Mouse (Mus musculus) intestine, embryonic 15.5 days (tissue): ENCODE results near the gene H2-Ke6. TPM values are rescaled to one million over a fixed set of nuclear protein-coding genes. Genes with fewer than 3 reads are reported as not detected.

ENCODE experiments used
- ATAC-seq: fragments of 200-750 bp; cut with Nextera tagmentation; 2 replicates; pipeline ENCODE4 v1.8.0; 2017; ENCODE audit warnings: moderate TSS enrichment, moderate library complexity
- H3K27ac ChIP-seq: fragments of 300-500 bp; sonication (generic); 2 replicates; pipeline ENCODE4 v1.5.1; 2015; ENCODE audit warnings: mild to moderate bottlenecking, inconsistent platforms
- H3K27me3 ChIP-seq: fragments of 300-500 bp; sonication (generic); replicated peaks from 2 replicates; pipeline ENCODE4 v1.6.1; 2015; ENCODE audit warnings: inconsistent platforms
- H3K36me3 ChIP-seq: fragments of 300-500 bp; sonication (generic); 2 replicates; pipeline ENCODE4 v1.6.1; 2015; ENCODE audit warnings: inconsistent platforms
- H3K4me1 ChIP-seq: fragments of 300-500 bp; sonication (generic); replicated peaks from 2 replicates; pipeline ENCODE4 v1.6.1; 2015; ENCODE audit warnings: inconsistent platforms
- H3K4me2 ChIP-seq: fragments of 300-500 bp; sonication (generic); replicated peaks from 2 replicates; pipeline ENCODE4 v1.6.1; 2015; ENCODE audit warnings: mild to moderate bottlenecking, inconsistent platforms
- H3K4me3 ChIP-seq: fragments of 300-500 bp; sonication (generic); replicated peaks from 2 replicates; pipeline ENCODE4 v1.5.1; 2015; ENCODE audit warnings: inconsistent platforms
- H3K9ac ChIP-seq: fragments of 300-500 bp; sonication (generic); 2 replicates; pipeline ENCODE4 v1.6.1; 2015; ENCODE audit warnings: inconsistent platforms
- H3K9me3 ChIP-seq: fragments of 300-500 bp; sonication (generic); 2 replicates; pipeline ENCODE4 v1.6.1; 2016; ENCODE audit warnings: inconsistent platforms
- WGBS: fragments of 180-500 bp; shearing (Covaris S2); methylation state at CpG from one replicate; pipeline ENCODE4 v1.1.7; 2015; 5-methylcytosine and 5-hydroxymethylcytosine counted together
- polyA plus RNA-seq: library from polyadenylated mRNA; unstranded; fragments of >200 nt; fragmentation: Nextera tagmentation; extraction: Ambion mirVana; gene quantifications from 2 replicates; pipeline ENCODE4 v1.2.1, GENCODE M21; 2015

The H2-Ke6 gene
- polyA plus RNA-seq, 1 experiment from 2014 or later = 51.5 TPM

DNA sequence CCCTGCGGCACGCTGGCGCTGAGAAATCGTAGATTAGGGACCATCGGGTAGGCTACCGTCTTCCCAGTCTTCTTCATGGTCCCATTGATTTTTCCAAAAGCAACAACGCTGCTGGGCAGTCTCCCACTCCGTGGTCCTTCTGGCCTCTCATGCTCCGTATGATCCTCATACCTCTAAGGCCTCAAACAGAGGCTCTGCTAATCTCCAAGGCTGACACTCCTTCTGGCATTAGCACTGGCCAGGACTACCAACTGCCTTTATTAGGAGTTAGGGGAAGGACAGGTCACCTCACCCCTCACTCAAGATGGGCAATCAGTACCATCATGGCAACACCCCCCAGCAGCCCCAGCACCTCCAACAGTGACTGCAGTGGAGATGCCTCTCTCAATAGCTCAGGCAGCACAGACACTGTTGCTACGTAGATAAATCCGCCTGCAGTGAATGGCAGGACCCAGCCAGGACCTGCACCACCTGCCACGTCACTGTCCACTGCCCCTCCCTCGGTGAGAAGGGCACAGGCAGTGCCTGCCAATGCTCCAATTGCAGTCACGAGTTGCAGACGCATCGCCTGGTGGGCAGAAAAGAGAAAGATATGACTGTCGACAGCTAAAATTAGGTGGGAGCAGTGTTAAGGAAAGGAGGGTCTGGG lies 765 bp upstream of the H2-Ke6 start:
- peak overlapping the region; percentile 94 for H3K4me2 ChIP-seq
- peaks cover 68% of the 10 kb centered on the region for H3K4me1 ChIP-seq
- 71% methylated on average over 17 of the region's 17 CpGs for WGBS
- H3K4me3 ChIP-seq = peak overlapping the region; percentile 57; the same call in 1 of the 2 replicates
- ATAC-seq = no peak
- H3K9ac ChIP-seq = no peak overlapping the region
- H3K9me3 ChIP-seq = no peaks in the 10 kb centered on the region
- H3K27me3 ChIP-seq = no peaks in the 10 kb centered on the region
- H3K27ac ChIP-seq = 0 out of 2 replicates have a peak overlapping the region, but pooled peaks have one; percentile 24
- H3K36me3 ChIP-seq = 0 out of 2 replicates have a peak, but pooled peaks cover 6% of the 10 kb centered on the region

DNA sequence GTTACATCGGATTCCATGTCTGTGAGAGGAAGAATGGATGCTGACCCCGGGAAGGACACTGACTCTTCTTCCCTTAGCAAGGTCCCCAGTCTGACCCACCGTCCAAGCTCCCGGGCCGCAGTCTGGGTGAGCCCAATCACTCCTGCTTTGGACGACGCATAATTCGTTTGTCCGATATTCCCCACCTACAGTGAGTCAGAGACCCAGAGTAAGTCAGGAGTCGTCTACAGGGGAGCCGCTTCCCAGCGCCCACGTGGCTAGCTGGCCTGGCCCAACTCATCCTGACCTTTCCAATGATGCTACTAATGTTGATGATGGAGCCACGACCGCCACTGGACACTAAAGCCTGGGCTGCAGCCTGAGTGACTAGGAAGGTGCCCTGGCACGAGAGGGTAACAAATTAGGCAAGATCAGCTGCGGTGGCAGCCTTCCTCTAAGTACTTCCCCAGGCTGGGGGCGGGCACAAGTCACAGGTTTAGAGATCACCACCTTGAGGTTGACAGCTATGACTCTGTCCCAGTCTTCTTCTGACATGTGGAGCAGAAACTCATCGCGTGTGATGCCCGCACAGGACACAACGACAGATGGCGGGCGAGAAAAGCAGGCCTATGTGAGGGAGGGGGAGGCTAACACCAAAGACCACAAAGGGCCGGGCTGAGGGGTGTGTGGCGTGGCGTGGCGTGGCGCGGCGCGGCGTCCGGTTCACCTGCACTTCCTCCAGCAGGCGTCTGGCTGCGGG lies 774 bp downstream of the H2-Ke6 start:
- Histone ChIP-seq H3K4me2 (peak overlapping the region; percentile 94), H3K9me3 (no peaks in the 10 kb centered on the region), H3K4me3 (peak overlapping the region; percentile 57), H3K27me3 (no peaks in the 10 kb centered on the region), H3K4me1 (peaks cover 57% of the 10 kb centered on the region), H3K36me3 (0 out of 2 replicates have a peak, but pooled peaks cover 9% of the 10 kb centered on the region), H3K27ac (peak overlapping the region; percentile 79), H3K9ac (peak overlapping the region; percentile 67)
- WGBS = 11% methylated on average over 36 of the region's 36 CpGs
- ATAC-seq = no peak

DNA sequence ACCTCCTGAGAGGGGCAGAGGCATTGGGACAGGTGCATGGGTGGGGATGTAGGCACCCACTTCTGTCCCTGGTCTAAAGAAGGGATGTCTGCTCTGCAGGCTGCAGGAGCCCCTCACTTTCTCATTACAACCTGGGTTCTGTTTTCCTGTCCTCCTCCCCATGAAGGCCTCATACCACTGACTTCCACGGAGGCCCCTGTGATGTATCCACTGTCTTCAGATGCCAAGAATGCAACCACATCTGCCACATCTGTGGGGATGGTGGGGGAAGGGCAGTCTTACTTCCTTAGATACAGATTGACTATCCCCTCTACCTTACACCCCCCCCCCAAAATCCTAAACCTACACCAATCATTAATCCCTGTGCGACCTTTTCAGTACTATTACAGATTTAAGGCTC lies 1.6 kb downstream of the H2-Ke6 start:
- Histone ChIP-seq H3K4me2 (peak overlapping the region; percentile 94), H3K4me3 (no peak overlapping the region; the same call in 1 of the 2 replicates), H3K4me1 (peaks cover 57% of the 10 kb centered on the region), H3K27ac (no peak overlapping the region), H3K27me3 (no peaks in the 10 kb centered on the region), H3K9me3 (no peaks in the 10 kb centered on the region), H3K9ac (no peak overlapping the region), H3K36me3 (peaks cover 15% of the 10 kb centered on the region)
- WGBS = 33% methylated on average over 2 of the region's 2 CpGs
- ATAC-seq = no peak

DNA sequence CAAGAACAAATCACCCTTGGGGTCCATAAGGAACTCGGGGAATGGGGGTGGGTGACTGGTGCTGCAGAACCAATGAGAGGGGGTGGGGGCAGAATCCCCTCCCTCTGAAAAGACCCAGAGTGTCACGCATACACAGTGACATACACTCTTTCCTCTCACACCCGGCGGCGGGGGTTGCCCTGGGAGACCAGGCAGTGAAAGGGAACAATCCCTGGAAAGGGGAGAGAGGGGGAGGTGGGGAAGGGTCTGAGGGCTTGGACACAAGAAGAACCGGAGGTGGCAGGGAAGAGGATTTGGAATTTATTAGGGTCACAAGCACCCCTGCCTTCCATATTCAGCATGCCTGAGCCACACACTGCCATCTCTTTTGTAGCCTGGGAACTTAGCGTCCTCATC lies 2.1 kb downstream of the H2-Ke6 start:
- WGBS = 23% methylated on average over 7 of the region's 7 CpGs
- peak overlapping the region; percentile 94 for H3K4me2 ChIP-seq
- no peaks in the 10 kb centered on the region for H3K27me3 ChIP-seq
- H3K27ac ChIP-seq = no peak overlapping the region
- H3K36me3 ChIP-seq = peaks cover 19% of the 10 kb centered on the region
- H3K9me3 ChIP-seq = no peaks in the 10 kb centered on the region
- peaks cover 57% of the 10 kb centered on the region for H3K4me1 ChIP-seq
- peak overlapping the region; percentile 79 for H3K4me3 ChIP-seq
- no peak for ATAC-seq
- peak overlapping the region; percentile 73; the same call in 1 of the 2 replicates for H3K9ac ChIP-seq

DNA sequence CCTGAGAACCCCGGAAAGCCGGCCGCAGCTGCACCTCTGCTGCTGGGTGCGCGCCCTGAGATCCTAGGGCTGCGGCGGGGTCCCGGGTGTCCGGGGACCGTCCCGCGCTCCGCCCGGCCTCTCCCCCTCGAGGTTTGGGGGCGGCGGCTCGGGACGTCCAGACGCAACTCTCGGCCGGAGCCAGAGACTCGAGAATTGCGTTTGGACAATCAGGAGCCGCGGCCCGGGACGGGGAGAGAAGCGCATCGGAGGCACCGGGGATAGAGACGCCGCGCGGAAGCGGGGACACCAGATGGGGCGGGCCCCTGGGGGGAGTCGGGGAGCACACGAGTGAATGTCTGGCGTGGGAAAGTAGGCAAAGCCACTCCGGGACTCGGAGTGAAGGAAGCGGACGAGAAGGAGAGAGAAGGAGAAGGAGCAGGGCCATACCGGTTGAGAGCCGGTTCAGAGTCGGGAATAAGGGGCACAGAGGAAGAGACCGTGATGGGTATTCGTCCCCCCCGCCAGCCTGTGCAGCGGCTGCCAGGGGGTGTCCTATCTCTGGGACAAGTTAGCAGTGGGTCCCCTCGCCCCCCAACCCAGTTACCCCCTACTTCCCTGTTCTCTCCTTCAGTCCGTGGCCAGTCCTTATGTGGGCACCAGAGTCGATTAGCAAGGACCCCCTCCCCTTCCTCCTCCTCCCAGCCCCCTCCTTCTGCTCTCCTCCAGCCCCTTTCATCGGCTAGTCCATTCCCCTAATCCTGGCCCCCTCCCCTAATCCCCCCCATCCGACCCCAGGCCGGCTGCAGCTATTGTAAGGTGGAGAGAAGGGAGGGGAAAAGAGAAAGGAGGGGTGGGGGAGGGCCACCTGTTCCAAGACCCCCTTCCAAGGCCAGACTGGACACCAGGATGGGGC lies 2.8 kb downstream of the H2-Ke6 start:
- H3K4me3 ChIP-seq = peak overlapping the region; percentile 79
- peak; percentile 26 for ATAC-seq
- peaks cover 51% of the 10 kb centered on the region for H3K4me1 ChIP-seq
- peaks cover 21% of the 10 kb centered on the region for H3K36me3 ChIP-seq
- H3K27me3 ChIP-seq = no peaks in the 10 kb centered on the region
- H3K4me2 ChIP-seq = peak overlapping the region; percentile 94
- peak overlapping the region; percentile 92 for H3K27ac ChIP-seq
- WGBS = 1% methylated on average over 56 of the region's 57 CpGs
- H3K9ac ChIP-seq = peak overlapping the region; percentile 73
- no peaks in the 10 kb centered on the region for H3K9me3 ChIP-seq

DNA sequence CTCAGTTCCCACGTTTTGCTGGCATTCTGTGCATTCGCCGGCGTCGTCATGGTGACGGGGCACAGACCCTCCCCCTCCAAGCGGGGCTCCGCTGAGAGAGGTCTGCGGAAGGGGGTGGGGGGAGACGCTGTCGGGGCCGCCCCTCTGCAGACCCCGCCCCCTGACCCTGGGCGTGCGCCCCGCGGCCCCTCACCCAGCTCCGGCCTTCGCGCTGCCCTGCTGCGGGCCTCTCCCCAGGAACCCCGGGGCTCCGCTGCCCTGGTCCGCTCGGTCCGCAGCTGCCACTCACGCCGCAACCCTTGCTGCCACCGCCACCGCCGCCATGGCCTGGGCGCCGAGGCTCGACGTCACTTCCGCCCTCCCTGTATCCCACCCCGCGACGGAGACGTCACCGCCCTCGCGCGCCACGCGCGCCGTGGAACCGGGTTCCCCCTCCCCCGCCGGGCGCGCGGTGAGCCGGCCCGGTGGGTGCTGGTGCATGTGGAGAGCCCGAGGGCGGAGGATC lies 3.5 kb downstream of the H2-Ke6 start, which contains the start of gene Ring1:
TSS of gene Ring1 (minus strand) at position 364 of the 505 bp plus-strand sequence.
- Histone ChIP-seq H3K27me3 (no peaks in the 10 kb centered on the region), H3K36me3 (peaks cover 21% of the 10 kb centered on the region), H3K9me3 (no peaks in the 10 kb centered on the region), H3K4me3 (peak within 1 kb of the TSS; percentile 79), H3K4me2 (peak within 1 kb of the TSS; percentile 94), H3K27ac (peak within 1 kb of the TSS; percentile 92), H3K4me1 (peaks cover 43% of the 10 kb centered on the region), H3K9ac (peak within 1 kb of the TSS; percentile 73)
- peak; percentile 76 for ATAC-seq
- WGBS = under 1% methylated on average over 48 of the region's 58 CpGs

DNA sequence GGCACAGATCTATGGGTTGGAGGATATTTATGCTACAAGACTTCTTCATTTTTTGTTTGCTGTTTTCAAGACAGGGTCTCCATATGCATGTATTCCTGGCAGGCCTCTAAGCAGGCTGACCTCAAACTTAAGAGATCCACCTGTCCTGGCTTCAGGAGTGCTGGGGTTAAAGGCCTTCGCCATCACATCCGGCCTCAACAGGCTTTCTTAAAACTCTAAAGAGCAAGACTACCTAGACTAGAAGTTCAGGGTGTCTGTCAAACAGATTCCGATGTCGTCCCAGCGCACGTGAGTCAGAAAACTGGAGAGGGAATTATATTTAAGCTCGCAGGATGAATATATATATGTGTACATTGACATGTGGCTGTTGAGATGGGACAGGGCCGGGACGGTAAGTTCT lies 4.2 kb downstream of the H2-Ke6 start:
- Histone ChIP-seq H3K9me3 (no peaks in the 10 kb centered on the region), H3K27ac (no peak overlapping the region), H3K4me3 (peak overlapping the region; percentile 79), H3K9ac (peak overlapping the region; percentile 73; the same call in 1 of the 2 replicates), H3K4me1 (peaks cover 36% of the 10 kb centered on the region), H3K4me2 (peak overlapping the region; percentile 94), H3K36me3 (peaks cover 16% of the 10 kb centered on the region), H3K27me3 (no peaks in the 10 kb centered on the region)
- WGBS = 62% methylated on average over 9 of the region's 9 CpGs
- no peak for ATAC-seq

DNA sequence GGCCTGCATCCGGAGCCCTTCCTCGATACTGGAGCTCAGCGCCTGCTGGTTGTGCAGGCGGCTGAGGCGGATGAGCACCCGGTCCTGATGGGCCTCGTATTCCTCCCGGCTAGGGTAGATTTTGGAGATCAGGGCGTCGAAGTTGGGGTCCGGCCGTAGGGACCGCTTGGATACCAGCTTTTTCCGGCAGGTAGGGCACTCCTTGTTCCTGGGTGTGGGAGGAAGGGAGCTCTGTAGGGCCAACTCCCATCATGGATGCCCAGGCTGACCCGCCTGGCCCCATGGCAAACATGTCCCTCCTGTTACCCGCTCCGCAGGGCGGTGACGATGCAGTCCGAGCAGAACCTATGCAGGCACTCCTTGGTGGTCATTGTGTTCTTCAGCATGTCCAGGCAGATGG lies 4.9 kb downstream of the H2-Ke6 start:
- 96% methylated on average over 20 of the region's 20 CpGs for WGBS
- H3K27me3 ChIP-seq = no peaks in the 10 kb centered on the region
- no peak overlapping the region for H3K9ac ChIP-seq
- peaks cover 29% of the 10 kb centered on the region for H3K4me1 ChIP-seq
- H3K27ac ChIP-seq = no peak overlapping the region
- H3K36me3 ChIP-seq = peaks cover 15% of the 10 kb centered on the region
- no peak overlapping the region for H3K4me3 ChIP-seq
- H3K4me2 ChIP-seq = no peak overlapping the region
- ATAC-seq = no peak
- no peaks in the 10 kb centered on the region for H3K9me3 ChIP-seq

DNA sequence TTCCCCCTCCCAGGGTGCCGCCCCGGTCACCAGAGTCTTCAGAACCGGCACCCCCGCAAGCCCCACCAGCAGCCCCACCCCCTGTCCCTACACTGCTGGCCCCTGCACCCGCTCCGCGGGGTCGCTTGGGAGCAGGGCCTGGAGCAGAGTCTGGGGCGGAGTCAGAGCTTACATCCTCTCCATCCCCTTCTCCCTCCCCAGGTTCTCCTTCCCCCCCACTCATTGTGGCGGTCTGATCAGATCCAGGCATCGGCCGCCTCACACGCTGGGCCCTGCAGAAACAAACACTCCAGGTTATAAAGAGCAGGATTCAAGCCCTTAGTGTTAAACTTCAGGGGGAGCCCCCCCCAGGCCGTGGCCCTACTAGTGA lies 5.5 kb downstream of the H2-Ke6 start:
- H3K36me3 ChIP-seq = peaks cover 15% of the 10 kb centered on the region
- H3K4me2 ChIP-seq = no peak overlapping the region
- no peak overlapping the region for H3K4me3 ChIP-seq
- peaks cover 28% of the 10 kb centered on the region for H3K4me1 ChIP-seq
- 90% methylated on average over 14 of the region's 14 CpGs for WGBS
- no peak overlapping the region for H3K27ac ChIP-seq
- H3K9me3 ChIP-seq = no peaks in the 10 kb centered on the region
- H3K27me3 ChIP-seq = no peaks in the 10 kb centered on the region
- ATAC-seq = no peak
- H3K9ac ChIP-seq = no peak overlapping the region

DNA sequence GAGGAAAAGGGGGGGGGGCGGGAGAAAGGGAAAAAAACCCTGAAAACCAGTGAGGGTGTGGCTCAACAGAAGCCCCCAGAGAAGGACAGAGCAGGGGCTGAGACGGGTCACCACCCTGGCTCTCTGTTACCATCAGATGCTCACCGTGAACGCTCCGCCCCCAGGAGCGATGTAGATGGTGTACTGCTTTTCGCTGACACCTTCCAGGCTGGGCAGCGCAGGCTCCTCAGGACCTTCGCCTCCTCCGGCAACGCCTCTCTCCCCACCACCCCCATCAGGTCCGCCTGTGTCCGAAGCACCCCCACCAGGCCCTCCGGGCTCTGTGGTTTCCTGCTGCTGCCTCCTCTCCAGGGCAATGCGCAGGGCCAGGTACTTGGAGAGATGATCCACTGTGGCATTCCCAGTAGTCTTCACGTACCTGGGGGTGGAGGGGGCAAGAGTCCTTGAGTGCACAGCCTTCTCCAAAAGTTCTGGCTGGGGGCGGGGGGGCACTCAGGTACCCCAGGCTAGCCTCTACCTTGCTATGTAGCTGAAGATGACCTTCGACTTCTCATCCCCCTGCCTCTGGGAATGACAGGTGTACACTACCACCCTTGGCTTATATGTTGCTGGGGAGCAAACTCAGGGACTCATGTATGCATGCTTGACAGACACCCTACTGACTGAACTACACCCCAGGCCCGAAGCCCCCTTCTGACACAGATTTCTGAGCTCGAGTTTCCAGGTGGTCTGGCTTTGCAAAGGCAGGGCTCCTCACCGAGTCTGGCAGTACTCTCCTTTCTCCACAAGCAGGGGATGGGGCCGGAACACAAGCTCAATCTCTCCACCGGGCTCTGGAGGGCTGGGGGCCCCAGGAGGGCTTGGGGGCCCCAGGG lies 6.1 kb downstream of the H2-Ke6 start:
- H3K36me3 ChIP-seq = peaks cover 15% of the 10 kb centered on the region
- 94% methylated on average over 23 of the region's 23 CpGs for WGBS
- H3K9ac ChIP-seq = no peak overlapping the region
- H3K4me3 ChIP-seq = no peak overlapping the region
- H3K27me3 ChIP-seq = no peaks in the 10 kb centered on the region
- H3K4me1 ChIP-seq = peaks cover 22% of the 10 kb centered on the region
- no peak overlapping the region for H3K27ac ChIP-seq
- no peaks in the 10 kb centered on the region for H3K9me3 ChIP-seq
- ATAC-seq = no peak
- no peak overlapping the region for H3K4me2 ChIP-seq

DNA sequence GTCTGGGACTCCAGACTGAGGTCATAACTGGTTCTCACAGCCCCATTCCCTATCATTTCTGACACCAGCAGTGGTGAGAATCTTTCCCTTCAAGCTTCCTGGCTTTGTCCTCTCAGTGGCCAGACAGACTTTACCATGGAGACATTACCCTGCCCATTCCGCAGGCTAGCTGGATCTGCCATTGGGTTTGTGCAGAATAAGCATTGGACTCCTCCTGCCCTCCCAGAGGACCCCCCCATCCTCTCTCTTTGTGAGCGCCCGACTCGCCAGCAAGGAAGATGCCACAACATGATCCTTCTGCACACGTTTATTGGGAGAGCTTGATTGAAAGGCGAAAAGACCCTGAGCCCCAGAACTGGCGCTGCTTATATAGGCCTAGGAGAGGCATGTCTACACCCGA lies 14.4 kb downstream of the H2-Ke6 start:
- H3K27ac ChIP-seq = no peak overlapping the region
- H3K9me3 ChIP-seq = no peaks in the 10 kb centered on the region
- H3K9ac ChIP-seq = no peak overlapping the region
- no peak overlapping the region for H3K4me2 ChIP-seq
- ATAC-seq = no peak
- H3K4me3 ChIP-seq = no peak overlapping the region
- no peaks in the 10 kb centered on the region for H3K27me3 ChIP-seq
- H3K4me1 ChIP-seq = no peaks in the 10 kb centered on the region
- H3K36me3 ChIP-seq = no peaks in the 10 kb centered on the region
- WGBS = 96% methylated on average over 8 of the region's 8 CpGs
